Mouse (Mus musculus) frontal cortex, postnatal 36 days (tissue): Measurements from ENCODE around the gene Mettl16.
"Not testable (repeated sequence)": the region's sequence is repeated elsewhere in the genome, so short reads cannot be mapped to it uniquely, and the experiment has no call there.

ENCODE experiments used
- DNase-seq, 2 experiments: peaks; one replicate each; pipeline ENCODE4 v3.0.0; 2022; ENCODE audit warnings: low spot score in 2 of 2

Gene Mettl16

GRCm38 (mm10) chr11:74792874-74793273 is 22.2 kb downstream of the Mettl16 start:
- DNase-seq, result no peak

- DNase-seq, result no peak
Observed at GRCm38 (mm10) chr11:74800658-74801057, 30.0 kb downstream of the Mettl16 start.

DNA sequence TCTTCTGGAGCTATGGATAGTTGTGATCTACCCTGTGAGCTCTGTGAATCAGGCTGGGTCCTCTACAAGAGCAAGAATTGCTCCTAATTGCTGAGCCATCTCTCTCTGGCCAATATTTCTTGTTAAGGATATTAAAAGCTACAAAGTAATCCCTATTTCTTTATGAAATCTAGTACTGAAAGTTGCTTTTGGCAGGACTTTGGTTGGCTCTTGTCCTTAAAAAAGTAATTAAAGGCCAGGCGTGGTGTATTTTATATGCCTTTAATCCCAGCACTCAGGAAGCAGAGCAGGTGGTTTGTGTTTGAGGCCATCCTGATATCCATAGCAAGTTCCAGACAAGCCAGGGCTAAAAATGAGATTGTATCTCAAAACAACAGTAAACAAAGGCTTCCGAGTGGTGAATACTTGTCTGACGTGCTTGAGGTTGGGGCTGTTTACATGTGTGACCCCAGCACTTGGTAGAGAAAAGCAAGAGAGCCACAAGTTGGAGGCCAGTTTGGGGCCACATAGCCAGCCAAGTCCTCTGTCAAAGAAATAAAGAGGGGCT is 33.5 kb downstream of the Mettl16 start:
- DNase-seq, result no peak

DNA sequence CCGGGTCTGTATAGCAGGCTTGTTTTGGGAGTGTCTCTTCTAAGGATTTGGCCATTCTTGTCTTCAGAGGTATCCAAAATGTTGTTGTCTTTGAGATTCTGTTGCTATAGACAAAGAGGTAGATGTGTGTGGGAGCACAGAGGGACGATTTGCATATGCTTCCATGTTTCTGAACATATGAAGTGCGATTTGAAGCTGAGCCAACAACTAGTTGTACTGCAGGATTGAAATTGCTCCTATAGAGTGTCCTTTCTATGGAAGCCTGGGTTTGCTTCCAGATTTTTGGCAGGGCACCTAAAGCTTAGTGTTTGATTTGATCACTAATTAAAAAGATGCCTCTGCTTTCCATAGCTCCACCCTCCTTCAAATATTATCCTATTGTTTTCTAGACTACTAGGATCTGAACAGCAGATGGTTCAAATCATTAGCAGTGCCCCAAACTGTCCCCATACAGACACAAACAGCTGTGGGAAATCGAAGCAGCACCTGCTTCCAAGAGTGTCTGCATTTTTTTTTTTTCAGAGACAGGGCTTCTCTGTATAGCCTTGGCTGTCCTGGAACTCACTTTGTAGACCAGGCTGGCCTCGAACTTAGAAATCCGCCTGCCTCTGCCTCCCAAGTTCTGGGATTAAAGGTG is 36.7 kb downstream of the Mettl16 start:
- DNase-seq, result peak in 1 of 2 experiments; percentile 13

- peak; percentile 13 to 31 for DNase-seq
Observed at GRCm38 (mm10) chr11:74808251-74808853, 37.7 kb downstream of the Mettl16 start.

- DNase-seq, result no peak
Observed at GRCm38 (mm10) chr11:74810134-74810533, 39.5 kb downstream of the Mettl16 start.

DNA sequence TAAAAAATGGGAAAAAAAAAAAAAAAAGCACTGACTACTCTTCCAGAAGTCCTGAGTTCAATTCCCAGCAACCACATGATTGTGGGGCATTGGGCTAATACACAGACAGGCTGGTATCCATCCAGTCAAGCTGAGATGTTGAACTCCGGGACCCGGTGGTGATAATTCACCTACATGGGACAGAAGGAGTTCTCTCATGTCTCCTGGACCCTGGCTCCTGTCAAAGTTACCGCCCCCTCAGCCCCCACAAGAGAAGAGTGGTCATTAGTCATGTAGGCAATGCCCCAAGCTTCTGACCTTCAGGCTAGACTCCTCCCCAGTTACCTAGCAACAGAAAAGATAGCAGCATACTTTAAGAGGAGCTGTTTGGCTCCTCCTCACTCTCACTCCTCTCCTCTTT is 40.4 kb downstream of the Mettl16 start:
- not testable (repeated sequence) for DNase-seq

DNA sequence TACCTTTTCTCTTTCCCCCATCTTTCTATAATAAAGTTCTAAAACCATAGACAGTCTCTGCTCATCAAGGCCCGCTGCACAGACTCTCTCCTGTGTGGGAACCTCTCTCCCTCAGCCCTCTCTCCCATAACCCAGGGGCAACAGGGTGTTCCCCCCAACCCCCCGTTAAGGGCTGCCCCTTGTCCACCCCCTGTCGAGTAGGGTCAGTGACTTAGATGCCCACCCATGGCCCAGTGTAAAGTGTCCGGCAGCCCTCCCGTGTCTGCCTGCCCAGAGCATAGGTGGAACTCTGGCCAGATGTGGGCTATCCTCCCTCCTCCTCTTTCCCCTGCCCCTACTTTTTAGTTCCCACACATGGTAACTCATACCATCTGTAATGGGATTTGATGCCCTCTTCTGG is 40.9 kb downstream of the Mettl16 start:
- no peak for DNase-seq

DNA sequence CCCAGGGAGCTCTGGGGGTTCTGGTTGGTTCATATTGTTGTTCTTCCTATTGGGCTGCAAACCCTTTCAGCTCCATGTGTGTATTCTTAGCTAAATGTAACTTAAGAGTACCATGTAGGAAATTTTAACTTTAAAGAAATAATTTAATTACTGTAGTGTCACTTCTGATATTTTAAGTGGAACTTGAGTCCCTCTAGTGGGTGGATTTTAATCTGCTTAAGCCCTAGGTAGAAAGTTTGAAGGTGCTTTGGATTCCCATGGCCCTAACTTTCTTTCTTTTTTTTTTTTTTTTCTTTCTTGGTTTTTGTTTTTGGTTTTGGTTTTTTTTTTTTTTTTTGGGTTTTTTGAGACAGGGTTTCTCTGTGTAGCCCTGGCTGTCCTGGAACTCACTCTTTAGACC is 45.2 kb downstream of the Mettl16 start:
- DNase-seq, result no peak

DNA sequence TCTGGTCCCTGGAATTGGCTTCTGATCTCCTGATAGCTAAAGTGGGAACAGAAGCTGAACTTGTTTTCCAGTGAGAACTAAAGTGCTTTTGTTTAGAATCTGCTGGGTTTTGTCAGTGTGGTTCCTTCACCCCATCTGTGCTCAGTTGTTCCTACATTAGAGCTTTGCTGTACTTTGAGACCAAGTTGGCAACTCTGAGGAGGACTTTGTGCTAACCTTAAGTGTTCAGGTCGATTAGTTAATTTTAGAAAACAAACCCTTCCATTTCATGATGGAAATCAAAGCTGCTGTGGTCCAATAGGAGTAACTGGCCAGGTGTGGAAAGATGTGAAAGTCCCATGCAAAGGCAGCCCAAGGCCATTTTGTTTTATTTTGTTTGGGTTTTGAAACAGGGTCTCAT is 50.3 kb downstream of the Mettl16 start:
- no peak for DNase-seq

DNA sequence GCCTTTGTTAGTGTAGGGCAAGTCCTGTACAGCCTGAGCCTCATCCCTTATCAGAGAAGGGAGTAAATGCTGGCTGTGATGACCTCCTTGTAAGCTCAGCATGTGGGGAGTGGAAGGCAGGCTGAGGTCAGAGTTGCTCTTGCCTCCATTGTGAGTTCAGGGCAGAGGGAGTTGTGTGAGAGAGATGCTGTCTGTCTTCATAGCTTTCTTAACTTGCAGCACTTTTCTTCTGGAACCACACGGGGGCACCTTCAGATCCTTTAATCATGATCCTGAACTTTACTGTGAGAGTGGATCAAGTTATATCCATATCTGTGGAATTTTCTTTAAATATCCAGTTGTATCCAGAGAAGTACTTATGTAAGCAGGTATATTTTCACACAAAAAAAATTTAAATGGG is 50.8 kb downstream of the Mettl16 start:
- DNase-seq, result no peak

- DNase-seq, result no peak
Observed at GRCm38 (mm10) chr11:74822746-74823440, 52.3 kb downstream of the Mettl16 start.

DNA sequence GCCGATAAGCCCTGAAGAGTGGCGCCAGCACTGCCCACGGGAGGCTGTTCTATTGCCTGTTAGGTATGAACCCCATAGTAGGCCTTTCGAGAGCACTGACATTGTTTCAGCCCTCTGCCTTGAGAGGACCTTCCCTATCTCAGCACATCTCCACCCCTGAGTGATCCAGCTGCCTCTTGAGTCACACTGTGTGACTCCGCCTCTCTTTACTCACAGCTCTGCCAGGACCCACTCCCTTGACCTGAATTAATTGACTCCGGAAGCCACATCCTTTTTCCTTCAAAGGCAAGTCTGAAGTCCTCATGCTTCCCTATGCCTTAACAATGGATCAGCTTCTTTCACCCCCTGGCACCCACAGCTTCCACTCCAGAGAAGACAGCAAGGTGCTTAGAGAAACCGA is 55.5 kb downstream of the Mettl16 start:
- DNase-seq, result no peak

DNA sequence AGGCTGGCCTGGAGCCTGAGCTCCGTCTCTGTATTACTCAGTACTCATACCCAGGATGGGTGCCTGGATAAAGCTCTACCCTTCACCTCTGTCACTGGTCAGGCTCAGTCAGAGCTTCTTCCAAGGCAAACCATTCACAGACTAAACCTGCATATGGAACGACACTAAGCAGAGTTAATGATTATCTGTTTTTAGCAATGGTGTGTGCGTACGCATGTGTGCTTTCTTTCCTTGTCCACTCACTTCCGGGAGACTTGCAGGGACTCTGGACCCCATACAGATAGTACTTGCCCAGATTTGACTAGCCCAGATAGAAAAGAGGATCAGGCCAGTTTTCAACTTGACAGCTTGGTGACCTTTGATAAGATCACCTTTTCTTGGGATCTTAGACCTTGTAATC is 56.1 kb downstream of the Mettl16 start:
- no peak for DNase-seq

DNA sequence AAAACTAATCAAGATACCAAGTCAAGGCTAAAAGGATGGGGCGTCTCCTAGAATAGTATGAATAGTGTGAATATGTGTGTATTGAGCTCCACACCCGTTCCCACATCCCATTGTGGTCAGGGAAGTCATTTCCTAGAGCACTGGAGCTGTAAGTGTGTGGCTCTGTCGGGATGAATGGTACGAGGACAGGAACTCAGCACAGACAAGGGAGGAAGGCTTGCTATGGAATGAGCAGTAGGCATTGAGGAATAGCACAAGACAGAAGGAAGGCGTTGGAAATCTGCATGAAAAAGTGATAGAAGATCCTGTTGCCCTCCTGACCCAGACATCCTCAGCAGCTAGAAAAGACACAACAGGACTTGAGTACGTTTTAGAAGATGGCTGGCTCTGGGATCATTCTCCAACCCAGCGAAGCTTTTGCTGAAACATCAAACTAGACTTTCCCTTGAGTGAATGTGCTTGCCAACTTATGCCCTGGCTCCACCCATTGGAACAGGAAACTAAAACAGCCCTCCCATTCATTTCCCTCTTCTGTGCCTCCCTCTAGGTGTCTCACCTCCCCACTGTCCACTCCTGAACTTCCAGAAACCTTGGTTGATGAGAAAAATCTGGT is 57.3 kb downstream of the Mettl16 start:
- no peak for DNase-seq

- no peak for DNase-seq
Observed at GRCm38 (mm10) chr11:74828404-74828931, 57.8 kb downstream of the Mettl16 start.

- DNase-seq, result no peak
Observed at GRCm38 (mm10) chr11:74828965-74829550, 58.4 kb downstream of the Mettl16 start.

DNA sequence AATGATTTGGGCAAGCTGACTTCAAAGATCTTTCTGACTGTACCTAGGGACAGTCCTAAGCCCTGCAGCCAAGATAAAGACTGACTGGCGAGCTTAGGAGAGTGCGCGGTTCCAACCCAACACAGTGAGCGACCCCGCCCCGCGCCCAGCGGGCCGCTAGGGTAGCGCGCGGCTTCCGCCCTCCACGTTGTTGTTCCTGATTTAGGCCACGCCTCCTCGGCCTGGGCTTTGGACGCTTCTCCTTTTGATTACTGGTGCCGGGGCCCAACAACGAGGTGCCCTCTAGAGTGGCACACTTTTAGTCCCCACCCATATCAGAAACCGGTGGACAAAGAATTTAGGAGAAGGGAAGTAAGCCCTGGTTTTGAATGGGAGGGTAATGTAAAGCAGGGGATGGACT is 59.2 kb downstream of the Mettl16 start:
- DNase-seq, result peak in 1 of 2 experiments; percentile 72

- peak; percentile 98 to 99 for DNase-seq
Observed at GRCm38 (mm10) chr11:74830256-74831161, 59.9 kb downstream of the Mettl16 start, which contains the start of gene Mnt. Gene Mnt, plus strand, starts transcription at chr11:74830920.

DNA sequence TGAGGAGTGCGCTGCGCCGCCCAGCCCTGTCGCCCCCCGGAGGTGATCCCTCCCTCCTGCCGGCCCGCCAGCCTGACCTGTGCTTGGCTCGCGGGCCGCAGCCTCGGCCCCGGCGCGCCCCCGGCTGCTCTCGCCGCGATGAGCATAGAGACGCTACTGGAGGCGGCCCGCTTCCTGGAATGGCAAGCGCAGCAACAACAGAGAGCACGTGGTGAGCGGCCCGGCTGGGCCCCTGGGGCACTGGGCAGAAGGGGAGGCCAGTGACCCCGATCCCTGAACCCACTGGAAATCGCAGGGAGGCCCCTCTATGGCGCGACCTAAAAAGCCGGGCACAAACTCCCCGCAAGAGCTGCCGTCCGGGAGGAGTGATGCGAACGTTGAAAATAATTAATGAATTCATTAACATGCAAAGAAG is 60.6 kb downstream of the Mettl16 start:
- DNase-seq, result no peak
